Mouse (Mus musculus): Measurements from ENCODE around the gene Aldh6a1. TPM values are rescaled to one million over a fixed set of nuclear protein-coding genes. Genes with fewer than 3 reads are reported as not detected.

Aldh6a1 gene
- polyA plus RNA-seq, 1 experiment from 2014 or later: 15.0 TPM

DNA sequence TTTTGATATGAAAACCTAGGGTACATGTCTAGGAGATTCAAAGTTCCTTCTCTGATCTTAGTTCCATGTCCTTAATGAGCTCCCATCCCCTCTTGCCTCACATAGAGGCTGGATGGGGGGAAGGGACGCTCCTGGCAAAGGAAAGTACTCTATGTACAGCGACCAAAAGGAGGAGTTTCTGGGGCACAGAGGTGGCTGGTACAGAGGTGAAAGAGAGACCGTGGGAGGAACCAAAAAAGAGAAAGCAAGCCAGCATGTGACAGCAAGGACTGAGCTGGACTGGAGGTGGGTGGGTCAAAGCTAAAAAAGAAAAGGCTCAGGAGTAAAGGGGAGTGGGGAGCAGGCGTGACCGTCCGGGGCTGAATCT, 470 bp downstream of the Aldh6a1 start:
- Histone ChIP-seq H3K36me3 (replicated peaks) (no peaks in the 10 kb centered on the region), H3K4me1 (peaks cover 24% of the 10 kb centered on the region), H3K27me3 (ENCODE audit: poor library complexity, severe bottlenecking) (0 out of 2 replicates have a peak, but pooled peaks cover 5% of the 10 kb centered on the region), H3K9me3 (no peaks in the 10 kb centered on the region), H3K4me3 (peak overlapping the region; percentile 74), H3K27ac (peak overlapping the region; percentile 87)
- no peak for DNase-seq (ENCODE audit: extremely low spot score, low spot score)
- 2% methylated on average over 6 of the region's 6 CpGs for WGBS

DNA sequence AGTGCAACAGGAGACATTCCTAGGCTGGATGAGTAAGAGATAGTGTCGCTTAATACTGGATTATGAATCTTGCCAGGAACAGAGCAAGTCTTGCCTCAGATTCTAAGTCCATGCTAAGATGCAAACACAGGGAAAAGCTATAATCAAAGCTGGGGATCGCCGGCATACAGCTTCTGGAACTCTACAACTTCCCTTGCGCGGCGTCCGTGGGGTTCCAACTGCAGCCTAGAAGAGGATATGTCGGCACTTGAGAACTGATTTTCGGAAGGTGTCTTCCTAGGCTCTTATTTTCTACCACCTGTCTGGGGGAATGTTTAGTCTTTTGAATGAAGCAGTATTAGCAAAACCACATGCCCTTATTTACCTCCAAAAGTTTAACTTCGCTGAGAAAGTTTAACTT, 917 bp downstream of the Aldh6a1 start:
- no peak for DNase-seq (ENCODE audit: extremely low spot score, low spot score)
- Histone ChIP-seq H3K36me3 (replicated peaks) (no peaks in the 10 kb centered on the region), H3K4me3 (peak overlapping the region; percentile 74), H3K27ac (no peak overlapping the region), H3K27me3 (ENCODE audit: poor library complexity, severe bottlenecking) (0 out of 2 replicates have a peak, but pooled peaks cover 5% of the 10 kb centered on the region), H3K9me3 (no peaks in the 10 kb centered on the region), H3K4me1 (peaks cover 24% of the 10 kb centered on the region)
- 52% methylated on average over 10 of the region's 10 CpGs for WGBS

DNA sequence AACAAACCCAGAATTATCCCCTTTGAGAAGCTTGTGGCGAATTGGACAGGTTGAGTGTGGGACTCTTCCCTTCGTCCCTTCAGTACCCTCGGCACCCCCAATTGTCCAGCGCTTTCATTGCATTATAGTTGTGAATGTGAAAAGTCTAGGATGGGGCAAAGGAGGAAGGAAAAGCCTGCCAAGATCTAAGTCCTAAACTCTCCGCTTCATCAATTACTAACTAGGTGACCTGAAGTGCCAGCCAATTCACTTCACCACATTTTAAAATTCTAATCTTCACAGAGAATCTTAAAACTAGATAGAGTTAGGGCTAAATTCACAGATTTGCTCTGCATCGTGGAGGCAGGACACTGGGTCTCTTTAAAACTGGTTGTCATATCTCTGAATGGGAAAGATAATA, 2.6 kb downstream of the Aldh6a1 start:
- H3K9me3 ChIP-seq: no peaks in the 10 kb centered on the region
- 0 out of 2 replicates have a peak, but pooled peaks cover 5% of the 10 kb centered on the region for H3K27me3 ChIP-seq (ENCODE audit: poor library complexity, severe bottlenecking)
- no peaks in the 10 kb centered on the region for H3K36me3 ChIP-seq (replicated peaks)
- DNase-seq (ENCODE audit: extremely low spot score, low spot score): no peak
- H3K27ac ChIP-seq: no peak overlapping the region
- peaks cover 24% of the 10 kb centered on the region for H3K4me1 ChIP-seq
- H3K4me3 ChIP-seq: no peak overlapping the region
- 90% methylated on average over 6 of the region's 6 CpGs for WGBS

DNA sequence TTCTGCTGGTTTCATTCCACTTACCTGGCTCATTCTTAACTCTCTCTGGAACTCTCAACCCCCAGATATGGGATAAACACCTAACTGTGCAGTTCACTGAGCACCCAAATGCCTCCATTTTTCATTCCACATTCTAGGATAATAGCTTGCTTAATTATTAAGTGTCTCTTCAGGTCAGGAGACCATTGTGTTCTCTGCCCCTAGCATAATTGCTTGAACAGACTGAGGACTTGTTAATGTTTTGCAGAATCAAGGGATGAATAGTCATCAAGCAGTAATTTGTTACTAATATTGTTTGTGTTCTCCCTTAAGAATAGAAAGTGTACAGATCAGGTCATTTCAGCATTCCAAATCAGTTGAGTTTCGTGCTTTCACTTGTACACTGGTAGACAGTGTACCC, 3.4 kb downstream of the Aldh6a1 start:
- no peak for DNase-seq (ENCODE audit: extremely low spot score, low spot score)
- Histone ChIP-seq H3K9me3 (no peaks in the 10 kb centered on the region), H3K36me3 (replicated peaks) (no peaks in the 10 kb centered on the region), H3K4me3 (no peak overlapping the region), H3K27me3 (ENCODE audit: poor library complexity, severe bottlenecking) (0 out of 2 replicates have a peak, but pooled peaks cover 5% of the 10 kb centered on the region), H3K27ac (no peak overlapping the region), H3K4me1 (peaks cover 16% of the 10 kb centered on the region)
- WGBS: 92% methylated on average over 1 of the region's 1 CpGs

DNA sequence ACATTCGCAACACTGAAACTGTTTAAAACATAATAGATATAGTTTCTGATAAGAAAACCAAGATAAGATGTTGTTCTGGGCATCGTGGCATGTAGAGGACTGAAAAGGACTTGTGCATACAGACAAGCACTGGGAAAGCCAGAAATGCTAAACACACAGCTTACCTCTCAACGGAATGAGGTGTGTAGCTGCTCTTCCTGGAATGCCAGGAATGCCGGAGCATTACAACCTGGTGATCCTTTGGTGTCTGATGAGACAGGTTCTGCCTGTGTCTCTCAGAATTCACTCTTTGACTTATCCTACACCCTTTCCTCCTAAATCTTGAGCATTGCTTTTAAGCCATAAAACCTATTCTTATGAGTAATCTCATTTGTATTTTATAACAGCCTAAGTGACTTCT, 8.3 kb downstream of the Aldh6a1 start:
- no peak for DNase-seq (ENCODE audit: extremely low spot score, low spot score)
- Histone ChIP-seq H3K27me3 (ENCODE audit: poor library complexity, severe bottlenecking) (no peaks in the 10 kb centered on the region), H3K36me3 (replicated peaks) (no peaks in the 10 kb centered on the region), H3K27ac (no peak overlapping the region), H3K4me3 (no peak overlapping the region), H3K9me3 (no peaks in the 10 kb centered on the region), H3K4me1 (no peaks in the 10 kb centered on the region)
- 75% methylated on average over 4 of the region's 4 CpGs for WGBS

DNA sequence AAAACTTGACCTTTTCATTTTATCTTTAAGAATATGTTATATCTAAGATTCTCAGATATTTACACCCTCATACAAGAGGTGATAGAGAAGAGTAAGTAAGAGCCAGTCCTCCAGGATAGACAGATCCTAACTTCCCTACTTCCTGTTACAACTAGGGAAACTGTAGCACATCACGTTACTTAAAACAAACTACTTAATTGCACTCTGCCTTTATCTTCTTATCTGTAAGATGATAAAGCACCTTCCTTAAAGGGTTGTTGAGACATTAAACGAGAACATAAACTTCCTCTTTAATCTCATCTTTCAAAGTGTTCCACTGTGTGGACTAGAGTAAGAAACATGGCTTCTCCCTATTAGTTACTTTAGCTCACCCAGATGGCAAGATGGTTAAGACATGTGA, 12.1 kb downstream of the Aldh6a1 start:
- 87% methylated on average over 2 of the region's 2 CpGs for WGBS
- Histone ChIP-seq H3K27ac (no peak overlapping the region), H3K4me3 (no peak overlapping the region), H3K9me3 (no peaks in the 10 kb centered on the region), H3K4me1 (no peaks in the 10 kb centered on the region), H3K36me3 (replicated peaks) (no peaks in the 10 kb centered on the region), H3K27me3 (ENCODE audit: poor library complexity, severe bottlenecking) (no peaks in the 10 kb centered on the region)
- no peak for DNase-seq (ENCODE audit: extremely low spot score, low spot score)

DNA sequence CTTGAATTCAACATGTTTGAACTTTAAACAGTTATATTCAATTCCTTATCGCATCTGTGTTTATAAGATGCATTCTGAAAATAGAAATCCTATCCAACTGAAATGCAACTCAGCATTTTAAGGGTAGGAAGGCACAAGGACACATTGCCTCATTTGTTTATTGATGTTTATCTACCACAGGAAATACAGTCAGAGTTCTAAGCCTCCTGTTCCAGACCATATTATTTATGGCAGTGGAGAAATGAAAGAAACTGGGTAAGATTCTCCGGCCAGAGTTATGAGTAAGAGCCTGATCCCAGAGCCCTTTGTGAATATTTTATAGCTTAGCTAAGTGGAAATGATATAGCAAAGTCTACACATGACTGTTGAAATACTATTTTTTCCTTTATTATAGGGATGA, 21.0 kb downstream of the Aldh6a1 start:
- Histone ChIP-seq H3K27ac (no peak overlapping the region), H3K27me3 (ENCODE audit: poor library complexity, severe bottlenecking) (no peaks in the 10 kb centered on the region), H3K9me3 (no peaks in the 10 kb centered on the region), H3K36me3 (replicated peaks) (no peaks in the 10 kb centered on the region), H3K4me3 (no peak overlapping the region), H3K4me1 (no peaks in the 10 kb centered on the region)
- DNase-seq (ENCODE audit: extremely low spot score, low spot score): no peak
- 95% methylated on average over 2 of the region's 2 CpGs for WGBS

DNA sequence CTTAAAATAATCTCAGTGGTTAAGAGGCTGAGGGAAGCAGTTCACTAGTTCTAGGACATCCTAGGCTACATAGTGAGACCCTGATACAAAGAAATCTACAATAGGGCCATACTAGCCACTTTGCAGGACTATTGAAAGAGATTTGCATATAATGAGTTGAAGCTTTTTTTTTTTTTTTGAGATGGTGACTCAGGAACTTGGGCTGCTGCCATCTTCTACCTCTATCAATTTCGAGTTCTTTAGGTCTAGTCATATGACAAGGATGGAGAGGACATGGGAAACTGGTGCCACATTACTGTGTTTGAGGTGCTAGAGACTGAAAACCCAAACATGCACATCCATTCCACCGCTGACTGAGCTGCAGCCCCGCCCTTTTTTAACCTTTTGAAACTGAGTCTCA, 26.8 kb downstream of the Aldh6a1 start:
- H3K36me3 ChIP-seq (replicated peaks): peaks cover 1% of the 10 kb centered on the region
- no peaks in the 10 kb centered on the region for H3K4me1 ChIP-seq
- H3K9me3 ChIP-seq: no peaks in the 10 kb centered on the region
- DNase-seq (ENCODE audit: extremely low spot score, low spot score): no peak
- no peak overlapping the region for H3K4me3 ChIP-seq
- WGBS: 54% methylated on average over 3 of the region's 3 CpGs
- H3K27me3 ChIP-seq (ENCODE audit: poor library complexity, severe bottlenecking): no peaks in the 10 kb centered on the region
- H3K27ac ChIP-seq: no peak overlapping the region

DNA sequence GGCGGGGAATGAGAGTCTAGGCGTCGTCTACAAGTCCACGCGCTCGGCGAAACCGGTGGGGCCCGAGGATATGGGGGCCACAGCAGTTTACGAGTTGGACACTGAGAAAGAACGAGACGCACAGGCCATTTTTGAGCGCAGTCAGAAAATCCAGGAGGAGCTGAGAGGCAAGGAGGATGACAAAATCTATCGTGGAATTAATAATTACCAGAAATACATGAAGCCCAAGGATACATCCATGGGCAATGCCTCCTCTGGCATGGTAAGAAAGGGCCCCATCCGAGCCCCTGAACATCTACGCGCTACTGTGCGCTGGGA, 33.2 kb downstream of the Aldh6a1 start:
- Histone ChIP-seq H3K4me3 (peak overlapping the region; percentile 66), H3K27ac (peak overlapping the region; percentile 87), H3K4me1 (peaks cover 7% of the 10 kb centered on the region), H3K36me3 (replicated peaks) (peaks cover 16% of the 10 kb centered on the region), H3K27me3 (ENCODE audit: poor library complexity, severe bottlenecking) (peaks cover 5% of the 10 kb centered on the region; the same call in 1 of the 2 replicates), H3K9me3 (peaks cover 7% of the 10 kb centered on the region; the same call in 1 of the 2 replicates)
- no peak for DNase-seq (ENCODE audit: extremely low spot score, low spot score)
- 34% methylated on average over 18 of the region's 18 CpGs for WGBS

DNA sequence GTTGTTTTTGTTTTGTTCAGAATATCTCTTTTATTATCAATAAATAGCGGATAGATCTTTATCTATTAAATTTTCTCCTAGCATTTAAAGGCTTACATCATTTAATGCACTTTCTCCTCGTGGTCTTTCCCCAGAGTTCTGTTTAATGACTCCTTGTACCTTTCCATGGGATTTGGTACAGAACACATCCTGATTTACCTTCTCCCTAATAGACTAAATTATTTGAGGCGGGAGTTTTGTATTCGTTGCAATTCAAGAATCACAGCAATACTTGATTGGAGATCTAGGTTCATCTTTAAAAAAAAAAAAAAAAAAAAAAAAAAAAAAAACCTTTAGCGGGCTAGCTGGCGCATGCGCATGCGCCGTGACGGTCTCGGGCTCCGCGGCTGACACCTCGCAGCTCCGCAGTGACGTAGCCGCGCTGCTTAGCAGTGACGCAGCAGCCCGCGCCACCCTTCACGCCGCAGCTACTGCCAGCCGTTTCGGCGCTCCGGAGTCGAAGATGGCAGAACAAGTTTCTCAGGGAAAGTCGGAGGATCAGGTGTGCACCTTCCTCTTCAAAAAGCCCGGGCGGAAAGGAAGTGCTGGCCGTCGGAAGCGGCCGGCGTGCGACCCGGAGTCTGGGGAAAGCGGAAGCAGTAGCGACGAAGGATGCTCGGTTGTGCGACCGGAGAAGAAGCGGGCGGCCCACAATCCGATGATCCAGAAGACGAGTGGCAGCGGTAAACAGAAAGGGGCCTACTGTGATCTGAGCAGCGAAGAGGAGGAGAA, 33.8 kb downstream of the Aldh6a1 start, which contains the start of gene Rnf113a2:
Rnf113a2 (plus strand) TSS at position 363 of the 771 bp plus-strand sequence.
- Histone ChIP-seq H3K36me3 (replicated peaks) (peaks cover 16% of the 10 kb centered on the region), H3K4me1 (peaks cover 7% of the 10 kb centered on the region), H3K27ac (peak within 1 kb of the TSS; percentile 87), H3K27me3 (ENCODE audit: poor library complexity, severe bottlenecking) (peaks cover 5% of the 10 kb centered on the region; the same call in 1 of the 2 replicates), H3K4me3 (peak within 1 kb of the TSS; percentile 66), H3K9me3 (peaks cover 7% of the 10 kb centered on the region; the same call in 1 of the 2 replicates)
- 4% methylated on average over 50 of the region's 50 CpGs for WGBS
- peak; percentile 84 for DNase-seq (ENCODE audit: extremely low spot score, low spot score)

DNA sequence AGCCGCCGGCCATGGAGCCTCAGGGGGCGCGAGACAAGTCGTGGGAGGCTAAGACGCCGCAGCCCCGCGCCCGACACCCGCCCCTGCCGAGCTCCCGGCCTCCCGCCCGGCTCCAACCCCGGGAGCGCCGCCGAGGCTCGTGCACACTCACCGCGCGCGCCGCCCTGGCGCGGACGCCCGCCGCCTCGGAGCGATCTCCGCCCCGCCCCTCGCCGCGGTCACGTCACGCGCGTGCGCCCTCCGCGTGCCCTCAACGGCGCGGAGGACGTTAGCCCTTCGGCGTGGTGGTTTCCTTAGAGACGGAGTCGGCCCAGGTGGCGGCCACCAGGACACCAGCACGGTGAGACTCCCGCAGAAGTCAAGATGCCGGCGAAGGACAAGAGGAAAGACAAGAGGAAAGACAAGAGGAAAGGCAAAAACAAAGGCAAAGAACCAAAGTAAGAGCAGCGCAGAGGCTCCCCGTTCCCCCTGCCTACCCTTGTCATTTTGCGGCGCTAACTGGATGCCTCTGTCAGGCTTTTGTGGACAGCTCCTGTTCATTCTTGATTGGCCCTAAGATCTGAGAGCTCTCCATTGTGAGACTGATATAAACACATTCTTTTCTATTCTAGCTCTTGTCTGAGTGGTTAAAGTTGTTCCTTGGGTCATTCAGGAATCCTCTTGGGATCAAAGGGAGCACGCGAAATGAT, 41.8 kb downstream of the Aldh6a1 start, which contains the start of the genes Entpd5 and Bbof1:
Entpd5 (minus strand) TSS at position 211 of the 689 bp plus-strand sequence.
Bbof1 (plus strand) TSS at position 253 of the 689 bp plus-strand sequence.
- 1% methylated on average over 63 of the region's 63 CpGs for WGBS
- DNase-seq (ENCODE audit: extremely low spot score, low spot score): peak; percentile 79

DNA sequence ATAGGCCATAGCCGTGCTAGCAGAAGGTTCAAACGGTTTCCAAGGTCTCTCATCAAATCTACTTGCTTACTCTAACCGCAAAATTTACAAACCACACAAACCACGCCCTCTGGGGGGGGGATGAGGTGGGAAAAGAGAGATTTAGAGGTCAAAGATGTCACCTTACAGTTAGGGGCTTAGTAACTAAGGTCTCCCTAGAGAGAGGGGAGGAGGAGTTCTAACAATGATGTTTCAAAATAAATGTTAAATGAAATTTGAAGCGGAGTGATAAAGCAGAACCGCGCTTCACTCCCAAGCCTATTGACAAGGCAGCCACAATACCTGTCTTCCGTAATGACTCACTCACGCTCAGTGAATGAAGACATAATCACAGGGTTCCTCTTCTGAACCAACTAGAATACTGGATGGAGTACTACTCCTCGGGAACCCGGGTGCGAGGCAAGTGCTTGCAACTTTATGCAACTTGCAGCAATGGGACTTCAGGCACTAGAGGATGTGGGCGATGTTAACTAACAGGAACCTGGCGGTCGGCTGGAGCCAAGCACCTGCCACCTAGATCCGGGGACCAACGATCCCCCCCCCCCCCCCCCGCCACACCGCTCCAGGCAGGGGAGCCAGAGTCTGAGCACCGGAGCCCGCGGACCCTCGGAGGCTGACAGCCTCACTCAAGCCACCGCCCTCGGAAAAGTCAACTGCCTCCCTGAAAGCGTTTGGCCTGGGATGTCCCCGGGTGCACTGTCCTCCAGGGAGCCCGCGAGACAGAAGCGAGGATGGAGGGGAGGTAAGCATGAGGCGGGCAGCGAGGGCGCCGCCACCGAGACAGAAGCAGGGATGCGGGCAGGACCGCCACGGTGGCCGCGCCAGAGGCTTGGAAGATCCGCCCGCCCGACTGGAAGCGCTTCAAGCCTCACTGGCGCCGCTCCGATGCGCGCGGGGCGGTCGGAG, 42.7 kb downstream of the Aldh6a1 start:
- Histone ChIP-seq H3K27ac (peak overlapping the region; percentile 90), H3K4me1 (peaks cover 20% of the 10 kb centered on the region), H3K9me3 (no peaks in the 10 kb centered on the region), H3K27me3 (ENCODE audit: poor library complexity, severe bottlenecking) (peaks cover 17% of the 10 kb centered on the region), H3K36me3 (replicated peaks) (no peaks in the 10 kb centered on the region), H3K4me3 (peak overlapping the region; percentile 81)
- WGBS: 2% methylated on average over 50 of the region's 52 CpGs
- no peak for DNase-seq (ENCODE audit: extremely low spot score, low spot score)

More for the DNA sequence above, 41.8 kb downstream of the Aldh6a1 start, which contains the start of the genes Entpd5 and Bbof1:
- Histone ChIP-seq H3K4me3 (peak within 1 kb of the TSS; percentile 81), H3K9me3 (no peaks in the 10 kb centered on the region), H3K27ac (peak within 1 kb of the TSS; percentile 90), H3K27me3 (ENCODE audit: poor library complexity, severe bottlenecking) (peaks cover 17% of the 10 kb centered on the region), H3K36me3 (replicated peaks) (no peaks in the 10 kb centered on the region), H3K4me1 (peaks cover 20% of the 10 kb centered on the region)
